14 mouse cellular contexts compared by ENCODE assay signal in genomic region chr13:8644805-8645679, GRCm38 (mm10).
DNase-seq lines count a peak whose midpoint lies in the region; ATAC-seq lines count a peak whose summit lies in the region.
"Had no signal": no experiment of that assay in that cellular context is flagged by ENCODE, and none has a peak within 500 bp of the region (broad histone marks: within the 10 kb centered on the region; RNA-seq: fewer than 3 reads in every experiment).

No protein-coding gene starts in this region.

- no peaks in the 10 kb centered on the region for H3K4me1 ChIP-seq in heart, embryonic 16.5 days (ENCODE audit: control insufficient read depth, insufficient read depth, low read length)
- H3K4me1 ChIP-seq: embryonic facial prominence, embryonic 15.5 days; hindbrain, embryonic 13.5 days had no signal

- H3K4me2 ChIP-seq in heart, embryonic 16.5 days (ENCODE audit: low read depth, low read length), result no peak overlapping the region
- H3K4me2 ChIP-seq: embryonic facial prominence, embryonic 15.5 days; hindbrain, embryonic 13.5 days; lung, embryonic 14.5 days had no signal

- no peaks in the 10 kb centered on the region for H3K79me2 ChIP-seq in macrophage (ENCODE audit: inconsistent target)

- H3K36me3 ChIP-seq in heart, embryonic 16.5 days (ENCODE audit: control insufficient read depth, insufficient read depth), result no peaks in the 10 kb centered on the region
- no peaks in the 10 kb centered on the region for H3K36me3 ChIP-seq in macrophage (ENCODE audit: inconsistent target)
- H3K36me3 ChIP-seq: embryonic facial prominence, embryonic 15.5 days; hindbrain, embryonic 13.5 days had no signal

- H3K9me3 ChIP-seq in heart, embryonic 16.5 days (replicated peaks; ENCODE audit: control insufficient read depth, low read length), result no peaks in the 10 kb centered on the region
- H3K9me3 ChIP-seq: embryonic facial prominence, embryonic 15.5 days; hindbrain, embryonic 13.5 days had no signal

- intact Hi-C loops in heart, postnatal 25 days (cut with DNase I), result no loop called here

- no peak overlapping the region for H3K27ac ChIP-seq in heart, embryonic 16.5 days (ENCODE audit: low read length)
- H3K27ac ChIP-seq in macrophage, result peak overlapping the region; percentile 71
- H3K27ac ChIP-seq: embryonic facial prominence, embryonic 15.5 days; hindbrain, embryonic 13.5 days had no signal

- H3K27me3 ChIP-seq in heart, embryonic 16.5 days (ENCODE audit: control insufficient read depth, insufficient read depth, low read length), result no peaks in the 10 kb centered on the region
- H3K27me3 ChIP-seq: CH12.LX; embryonic facial prominence, embryonic 15.5 days; hindbrain, embryonic 13.5 days had no signal

- 53% methylated on average over 9 of the region's 9 CpGs for WGBS in heart, embryonic 16.5 days
- 35% methylated on average over 9 of the region's 9 CpGs for WGBS in macrophage (ENCODE audit: missing documents)

- ATAC-seq in heart, embryonic 16.5 days (replicated peaks; ENCODE audit: extremely low read depth, insufficient read depth, low FRiP score), result peak; percentile 63; the same call in 1 of the 2 replicates
- ATAC-seq: activated CD4-positive, CD25-positive, alpha-beta regulatory T cell, adult 4 months had no signal

- peak; percentile 31 to 51 for DNase-seq in heart, adult 18-20 months
- no peak for DNase-seq in heart, postnatal 25 days (ENCODE audit: low spot score)
- peak; percentile 90 for DNase-seq in MEL-GATA-1-ER (ENCODE audit: extremely low read depth, low read depth)
- DNase-seq in urinary bladder, postnatal 14 days (ENCODE audit: low spot score), result no peak
- no peak for DNase-seq in right cerebral cortex, postnatal 4 days
- no peak for DNase-seq in spleen, postnatal 4 days (ENCODE audit: low spot score in 2 of 2)
- DNase-seq: cerebellum, adult 9-11 months; lung, embryonic 14.5 days had no signal

- H3K4me3 ChIP-seq in heart, embryonic 16.5 days (ENCODE audit: low read length), result no peak overlapping the region
- no peak overlapping the region for H3K4me3 ChIP-seq in macrophage (ENCODE audit: inconsistent target)
- H3K4me3 ChIP-seq: embryonic facial prominence, embryonic 15.5 days; hindbrain, embryonic 13.5 days had no signal

- no peak overlapping the region for H3K9ac ChIP-seq in heart, embryonic 16.5 days (ENCODE audit: low read length)
- H3K9ac ChIP-seq: embryonic facial prominence, embryonic 15.5 days; hindbrain, embryonic 13.5 days; lung, embryonic 14.5 days had no signal

Comparison
In these comparisons a context has a peak if more than half of its experiments do, and no peak if none do; other contexts are left out.
1. DNase-seq: peak in heart, adult 18-20 months (2 of 2) and MEL-GATA-1-ER (single experiment); none in heart, postnatal 25 days (single experiment), urinary bladder, postnatal 14 days (single experiment), right cerebral cortex, postnatal 4 days (single experiment) and spleen, postnatal 4 days (0 of 2).